Mouse (Mus musculus) midbrain, embryonic 16.5 days (tissue): Measurements from ENCODE around the gene Olfr872. TPM values are rescaled to one million over a fixed set of nuclear protein-coding genes. Genes with fewer than 3 reads are reported as not detected.

Experiments used
- ATAC-seq: fragments of 200-750 bp; cut with Nextera tagmentation; 2 replicates; pipeline ENCODE4 v1.8.0; 2017; ENCODE audit warnings: moderate TSS enrichment
- H3K27ac ChIP-seq: fragments of 300-500 bp; sonication (generic); 2 replicates; pipeline ENCODE4 v1.5.1; 2014; ENCODE audit warnings: mild to moderate bottlenecking, low read length, mixed read lengths
- H3K27me3 ChIP-seq: fragments of 300-500 bp; sonication (generic); 2 replicates; pipeline ENCODE4 v1.6.1; 2014; ENCODE audit warnings: low read depth, low read length, mixed read lengths; ENCODE audit not compliant: control insufficient read depth, insufficient read depth
- H3K36me3 ChIP-seq: fragments of 300-500 bp; sonication (generic); 2 replicates; pipeline ENCODE4 v1.6.1; 2014; ENCODE audit warnings: mild to moderate bottlenecking, low read length, moderate library complexity, mixed read lengths; ENCODE audit not compliant: control insufficient read depth, insufficient read depth
- H3K4me1 ChIP-seq: fragments of 300-500 bp; sonication (generic); 2 replicates; pipeline ENCODE4 v1.6.1; 2014; ENCODE audit warnings: mild to moderate bottlenecking, low read length, mixed read lengths; ENCODE audit not compliant: control insufficient read depth, insufficient read depth
- H3K4me2 ChIP-seq: fragments of 300-500 bp; sonication (generic); 2 replicates; pipeline ENCODE4 v1.6.1; 2014; ENCODE audit warnings: mild to moderate bottlenecking, low read length, mixed read lengths
- H3K4me3 ChIP-seq: fragments of 300-500 bp; sonication (generic); 2 replicates; pipeline ENCODE4 v1.5.1; 2014; ENCODE audit warnings: low read depth, mild to moderate bottlenecking, low read length, moderate library complexity, mixed read lengths
- H3K9ac ChIP-seq: fragments of 300-500 bp; sonication (generic); 2 replicates; pipeline ENCODE4 v1.6.1; 2014; ENCODE audit warnings: low read depth, low read length, mixed read lengths
- H3K9me3 ChIP-seq: fragments of 300-500 bp; sonication (generic); replicated peaks from 2 replicates; pipeline ENCODE4 v1.6.1; 2014; ENCODE audit warnings: mild to moderate bottlenecking, low read length, mixed read lengths; ENCODE audit not compliant: control insufficient read depth, poor library complexity, severe bottlenecking
- WGBS: fragments of 180-500 bp; shearing (Covaris S2); extraction: QIAGEN DNeasy Blood & Tissue Kit; methylation state at CpG from one replicate; pipeline ENCODE4 v1.1.7; 2014; 5-methylcytosine and 5-hydroxymethylcytosine counted together
- polyA plus RNA-seq: library from polyadenylated mRNA; unstranded; fragments of >200 nt; fragmentation: Nextera tagmentation; extraction: Ambion mirVana; gene quantifications from 2 replicates; pipeline ENCODE4 v1.2.1, GENCODE M21; 2015

The Olfr872 gene
- polyA plus RNA-seq, 1 experiment from 2014 or later: not detected

GRCm38 (mm10) chr9:20298232-20298631, 61.3 kb downstream of the Olfr872 start, which contains the start of gene Olfr873:
Gene Olfr873 (plus strand): TSS chr9:20298532.
- WGBS: 82% methylated on average over 1 of the region's 1 CpGs
- no peaks in the 10 kb centered on the region for H3K27me3 ChIP-seq
- no peak within 1 kb of the TSS for H3K27ac ChIP-seq
- no peak within 1 kb of the TSS for H3K4me2 ChIP-seq
- no peak for ATAC-seq
- H3K9me3 ChIP-seq: no peaks in the 10 kb centered on the region
- no peaks in the 10 kb centered on the region for H3K36me3 ChIP-seq
- H3K4me1 ChIP-seq: no peaks in the 10 kb centered on the region
- no peak within 1 kb of the TSS for H3K4me3 ChIP-seq
- no peak within 1 kb of the TSS for H3K9ac ChIP-seq

Other genes with a start within 250 kb of the Olfr872 start
- not detected in 2 replicates for gene Olfr866, start 209.1 kb upstream of the Olfr872 start, polyA plus RNA-seq
- gene Olfr867, start 179.6 kb upstream of the Olfr872 start, polyA plus RNA-seq: not detected in 2 replicates
- gene Olfr868, start 138.5 kb upstream of the Olfr872 start, polyA plus RNA-seq: not detected in 2 replicates
- not detected in 2 replicates for gene Olfr869, start 108.1 kb upstream of the Olfr872 start, polyA plus RNA-seq
- gene Olfr870, start 63.1 kb upstream of the Olfr872 start, polyA plus RNA-seq: not detected in 2 replicates
- not detected in 2 replicates for gene Olfr871, start 24.9 kb upstream of the Olfr872 start, polyA plus RNA-seq
- gene Olfr39, start 45.2 kb downstream of the Olfr872 start, polyA plus RNA-seq: not detected in 2 replicates
- not detected in 2 replicates for gene Olfr873, start 61.4 kb downstream of the Olfr872 start, polyA plus RNA-seq
- 0.16 TPM in 1 of 2 replicates, not detected in the other for gene Olfr18, start 99.0 kb downstream of the Olfr872 start, polyA plus RNA-seq
- gene Zfp560, start 148.1 kb downstream of the Olfr872 start, polyA plus RNA-seq: 37.3 and 38.5 TPM in 2 replicates
- gene Zfp26, start 223.0 kb downstream of the Olfr872 start, polyA plus RNA-seq: 13.5 and 16.7 TPM in 2 replicates